Comparison of ENCODE assay signal across 23 mouse cellular contexts in the genomic region with DNA sequence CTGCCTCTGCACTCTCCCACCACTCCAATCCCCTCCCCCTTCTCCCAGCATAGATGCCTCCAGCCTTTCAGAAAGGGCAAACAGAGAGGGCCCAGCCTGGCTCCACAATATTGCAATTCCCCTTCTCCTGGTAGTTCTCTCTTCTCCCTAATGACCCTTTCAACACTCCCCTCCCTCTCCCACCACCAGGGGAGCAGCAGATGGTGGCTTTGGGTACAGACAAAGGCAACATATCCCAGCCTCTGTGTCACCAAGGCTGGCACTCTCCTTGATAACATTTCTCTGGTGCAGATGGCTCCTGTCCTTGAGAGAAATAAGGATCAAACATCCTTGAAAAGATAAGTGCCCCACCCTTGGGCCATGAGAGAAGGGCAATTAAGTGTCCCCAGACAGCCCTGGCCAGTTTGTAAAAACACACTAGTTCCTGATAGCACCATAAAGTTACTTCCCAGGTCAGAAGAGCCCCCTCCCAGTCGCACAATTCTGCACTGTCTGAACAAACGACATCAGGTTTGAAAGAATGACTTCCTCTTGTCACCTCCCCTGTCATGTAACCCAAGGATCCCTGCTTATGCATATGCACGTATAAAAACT. TPM values are rescaled to one million over a fixed set of nuclear protein-coding genes. Genes with fewer than 3 reads are reported as not detected.
DNase-seq lines count a peak whose midpoint lies in the region; ATAC-seq and TF ChIP-seq lines count a peak whose summit lies in the region.
"Had no signal": no experiment of that assay in that cellular context is flagged by ENCODE, and none has a peak within 500 bp of the region (broad histone marks: within the 10 kb centered on the region; RNA-seq: fewer than 3 reads in every experiment).

No protein-coding gene starts in this region.

- 0 out of 2 replicates have a peak overlapping the region, but pooled peaks have one; percentile 15 for H3K27ac ChIP-seq in intestine, postnatal 0 days (ENCODE audit: low read depth, low read length)
- H3K27ac ChIP-seq: layer of hippocampus, adult 2 months; left cerebral cortex, adult 2 months; neural tube, embryonic 12.5 days had no signal

- no peaks in the 10 kb centered on the region for H3K36me3 ChIP-seq in intestine, postnatal 0 days (ENCODE audit: control insufficient read depth, insufficient read depth)
- H3K36me3 ChIP-seq: neural tube, embryonic 12.5 days had no signal

- no peaks in the 10 kb centered on the region for H3K4me1 ChIP-seq in intestine, postnatal 0 days (replicated peaks; ENCODE audit: control insufficient read depth, insufficient read depth, low read length)
- H3K4me1 ChIP-seq: neural tube, embryonic 12.5 days had no signal

- H3K9me3 ChIP-seq in intestine, postnatal 0 days (ENCODE audit: control insufficient read depth) = no peaks in the 10 kb centered on the region
- H3K9me3 ChIP-seq: neural tube, embryonic 12.5 days had no signal

- peak; percentile 41 for TF ChIP-seq CTCF in intestine, postnatal 0 days (IDR thresholded peaks at IDR 0.05; ENCODE audit: low read depth)

- intact Hi-C loops in left cerebral cortex, postnatal 4 days (cut with DNase I) = no loop called here
- intact Hi-C loops in heart, postnatal 14 days (cut with DNase I) = no loop called here

- 15% methylated on average over 3 of the region's 3 CpGs for WGBS in intestine, postnatal 0 days

- H3K9ac ChIP-seq in intestine, postnatal 0 days (ENCODE audit: low read depth, low read length) = no peak overlapping the region
- H3K9ac ChIP-seq: liver, postnatal 0 days; neural tube, embryonic 12.5 days had no signal

- DNase-seq in adrenal gland, adult 2 months = peak; percentile 31
- DNase-seq in adrenal gland, adult 18-20 months (ENCODE audit: low spot score in 2 of 2) = no peak
- DNase-seq in left cerebral cortex, postnatal 4 days = peak; percentile 15
- no peak for DNase-seq in left cerebral cortex, adult 9 months (ENCODE audit: low spot score in 2 of 2)
- DNase-seq in embryo, embryonic 10 days (ENCODE audit: low spot score) = peak; percentile 28
- no peak for DNase-seq in gastrocnemius, postnatal 25 days
- no peak for DNase-seq in heart, postnatal 14 days
- DNase-seq: cerebellum, adult 2 months; gastrocnemius, postnatal 14 days; heart, postnatal 36 days; kidney, adult 8-10 months; liver, postnatal 0 days; lung, postnatal 4 days had no signal

- no peak overlapping the region for H3K4me3 ChIP-seq in intestine, postnatal 0 days (ENCODE audit: low read depth, low read length)
- H3K4me3 ChIP-seq: layer of hippocampus, adult 2 months; left cerebral cortex, adult 2 months; neural tube, embryonic 12.5 days had no signal

- no peaks in the 10 kb centered on the region for H3K27me3 ChIP-seq in intestine, postnatal 0 days (replicated peaks; ENCODE audit: control insufficient read depth, insufficient read depth, low read length)
- H3K27me3 ChIP-seq: neural tube, embryonic 12.5 days had no signal

- no peak overlapping the region for H3K4me2 ChIP-seq in intestine, postnatal 0 days (replicated peaks; ENCODE audit: low read depth)
- H3K4me2 ChIP-seq: heart, embryonic 11.5 days; neural tube, embryonic 12.5 days had no signal

- ATAC-seq in intestine, postnatal 0 days = peak; percentile 71
- ATAC-seq: liver, postnatal 0 days; midbrain, embryonic 16.5 days had no signal

RNA-seq across cellular contexts. Expression of a gene that starts 7.0 kb away (rescaled TPM):
- not detected for total RNA-seq in adrenal gland, adult 2 months (2021)
- not detected in 2 replicates for polyA plus RNA-seq in adrenal gland, adult 2 months (2012; rRNA removed)
- not detected for total RNA-seq in adrenal gland, adult 18-20 months (2021)
- not detected for total RNA-seq in left cerebral cortex, postnatal 4 days (2021)
- polyA plus RNA-seq in intestine, postnatal 0 days (2015; fragmentation: Nextera tagmentation; extraction: Ambion mirVana) = 0.18 and 0.21 TPM in 2 replicates
- total RNA-seq in gastrocnemius, postnatal 25 days (2021) = not detected
- not detected for total RNA-seq in heart, postnatal 14 days (2021)
- total RNA-seq: CH12.LX; gastrocnemius, postnatal 14 days; heart, postnatal 36 days; layer of hippocampus, adult 2 months; left cerebral cortex, adult 2 months had no signal
- polyA plus RNA-seq: cerebellum, adult 2 months; frontal cortex, adult 2 months; heart, embryonic 11.5 days; limb, embryonic 14.5 days; liver, postnatal 0 days; midbrain, embryonic 16.5 days; neural tube, embryonic 12.5 days had no signal

RNA-seq across cellular contexts. Expression of a gene that starts 12.4 kb away (rescaled TPM):
- not detected for total RNA-seq in adrenal gland, adult 2 months (2021)
- 0.10 TPM in 1 of 2 replicates, not detected in the other for polyA plus RNA-seq in adrenal gland, adult 2 months (2012; rRNA removed)
- total RNA-seq in adrenal gland, adult 18-20 months (2021) = not detected
- not detected for total RNA-seq in left cerebral cortex, postnatal 4 days (2021)
- not detected in 2 replicates for polyA plus RNA-seq in intestine, postnatal 0 days (2015; fragmentation: Nextera tagmentation; extraction: Ambion mirVana)
- total RNA-seq in gastrocnemius, postnatal 25 days (2021) = not detected
- not detected for total RNA-seq in heart, postnatal 14 days (2021)
- total RNA-seq: CH12.LX; gastrocnemius, postnatal 14 days; heart, postnatal 36 days; layer of hippocampus, adult 2 months; left cerebral cortex, adult 2 months had no signal
- polyA plus RNA-seq: cerebellum, adult 2 months; frontal cortex, adult 2 months; heart, embryonic 11.5 days; limb, embryonic 14.5 days; liver, postnatal 0 days; midbrain, embryonic 16.5 days; neural tube, embryonic 12.5 days; spleen, adult 2 months had no signal

RNA-seq across cellular contexts. Expression of a gene that starts 31.3 kb away (rescaled TPM):
- 1 to 10 TPM; 1.7 to 5.4 TPM for total RNA-seq in adrenal gland, adult 2 months (2021)
- polyA plus RNA-seq in adrenal gland, adult 2 months (2012; rRNA removed) = 0.27 and 1.3 TPM in 2 replicates
- 1 to 10 TPM in 1 of 2 experiments, under 1 TPM in 1; 0.73 to 7.0 TPM for total RNA-seq in adrenal gland, adult 18-20 months (2021)
- not detected for total RNA-seq in left cerebral cortex, postnatal 4 days (2021)
- polyA plus RNA-seq in intestine, postnatal 0 days (2015; fragmentation: Nextera tagmentation; extraction: Ambion mirVana) = 0.21 TPM in 1 of 2 replicates, not detected in the other
- total RNA-seq in gastrocnemius, postnatal 25 days (2021) = not detected
- total RNA-seq in heart, postnatal 14 days (2021) = not detected
- total RNA-seq: CH12.LX; gastrocnemius, postnatal 14 days; heart, postnatal 36 days; layer of hippocampus, adult 2 months; left cerebral cortex, adult 2 months had no signal
- polyA plus RNA-seq: cerebellum, adult 2 months; frontal cortex, adult 2 months; midbrain, embryonic 16.5 days; spleen, adult 2 months had no signal

RNA-seq across cellular contexts. Expression of a gene that starts 57.1 kb away (rescaled TPM):
- total RNA-seq in adrenal gland, adult 2 months (2021) = under 1 TPM in 1 of 2 experiments, not detected in 1; 0.46 TPM
- not detected in 2 replicates for polyA plus RNA-seq in adrenal gland, adult 2 months (2012; rRNA removed)
- total RNA-seq in adrenal gland, adult 18-20 months (2021) = not detected
- total RNA-seq in left cerebral cortex, postnatal 4 days (2021) = not detected
- polyA plus RNA-seq in intestine, postnatal 0 days (2015; fragmentation: Nextera tagmentation; extraction: Ambion mirVana) = 0.10 and 0.21 TPM in 2 replicates
- total RNA-seq in gastrocnemius, postnatal 25 days (2021) = not detected
- total RNA-seq in heart, postnatal 14 days (2021) = not detected
- total RNA-seq: CH12.LX; gastrocnemius, postnatal 14 days; heart, postnatal 36 days; left cerebral cortex, adult 2 months had no signal
- polyA plus RNA-seq: cerebellum, adult 2 months; limb, embryonic 14.5 days; midbrain, embryonic 16.5 days had no signal

Comparison
In these comparisons a context has a peak if more than half of its experiments do, and no peak if none do; other contexts are left out.
1. DNase-seq: peak in adrenal gland, adult 2 months (single experiment), left cerebral cortex, postnatal 4 days (single experiment) and embryo, embryonic 10 days (single experiment); none in adrenal gland, adult 18-20 months (0 of 2), left cerebral cortex, adult 9 months (0 of 2), gastrocnemius, postnatal 25 days (single experiment) and heart, postnatal 14 days (0 of 2).